Mouse (Mus musculus) kidney, embryonic 16.5 days (tissue): ENCODE measurements around the gene Simc1. TPM values are rescaled to one million over a fixed set of nuclear protein-coding genes. Genes with fewer than 3 reads are reported as not detected.

ENCODE experiments used
- ATAC-seq: fragments of 200-750 bp; cut with Nextera tagmentation; 2 replicates; pipeline ENCODE4 v1.8.0; 2017; ENCODE audit warnings: moderate TSS enrichment; ENCODE audit not compliant: low FRiP score, low TSS enrichment
- H3K27ac ChIP-seq: fragments of 300-500 bp; sonication (generic); 2 replicates; pipeline ENCODE4 v1.5.1; 2014; ENCODE audit warnings: low read length
- H3K27me3 ChIP-seq: fragments of 300-500 bp; sonication (generic); 2 replicates; pipeline ENCODE4 v1.6.1; 2014; ENCODE audit warnings: low read length, control low read depth, mixed read lengths; ENCODE audit not compliant: insufficient read depth
- H3K36me3 ChIP-seq: fragments of 300-500 bp; sonication (generic); 2 replicates; pipeline ENCODE4 v1.6.1; 2014; ENCODE audit warnings: low read length, control low read depth, mixed read lengths; ENCODE audit not compliant: insufficient read depth
- H3K4me1 ChIP-seq: fragments of 300-500 bp; sonication (generic); 2 replicates; pipeline ENCODE4 v1.6.1; 2014; ENCODE audit warnings: low read length, control low read depth, mixed read lengths; ENCODE audit not compliant: insufficient read depth
- H3K4me2 ChIP-seq: fragments of 300-500 bp; sonication (generic); replicated peaks from 2 replicates; pipeline ENCODE4 v1.6.1; 2014; ENCODE audit warnings: low read depth, low read length
- H3K4me3 ChIP-seq: fragments of 300-500 bp; sonication (generic); 2 replicates; pipeline ENCODE4 v1.5.1; 2014; ENCODE audit warnings: mild to moderate bottlenecking, low read length
- H3K9ac ChIP-seq: fragments of 300-500 bp; sonication (generic); replicated peaks from 2 replicates; pipeline ENCODE4 v1.6.1; 2014; ENCODE audit warnings: low read length
- H3K9me3 ChIP-seq: fragments of 300-500 bp; sonication (generic); 2 replicates; pipeline ENCODE4 v1.6.1; 2016; ENCODE audit warnings: low read length, control low read depth
- WGBS: fragments of 180-500 bp; shearing (Covaris S2); extraction: QIAGEN DNeasy Blood & Tissue Kit; methylation state at CpG from one replicate; pipeline ENCODE4 v1.1.7; 2014; 5-methylcytosine and 5-hydroxymethylcytosine counted together
- polyA plus RNA-seq: library from polyadenylated mRNA; unstranded; fragments of >200 nt; fragmentation: Nextera tagmentation; extraction: Ambion mirVana; gene quantifications from 2 replicates; pipeline ENCODE4 v1.2.1, GENCODE M21; 2015

Gene Simc1
- polyA plus RNA-seq, 1 experiment from 2014 or later: 11.0 TPM

DNA sequence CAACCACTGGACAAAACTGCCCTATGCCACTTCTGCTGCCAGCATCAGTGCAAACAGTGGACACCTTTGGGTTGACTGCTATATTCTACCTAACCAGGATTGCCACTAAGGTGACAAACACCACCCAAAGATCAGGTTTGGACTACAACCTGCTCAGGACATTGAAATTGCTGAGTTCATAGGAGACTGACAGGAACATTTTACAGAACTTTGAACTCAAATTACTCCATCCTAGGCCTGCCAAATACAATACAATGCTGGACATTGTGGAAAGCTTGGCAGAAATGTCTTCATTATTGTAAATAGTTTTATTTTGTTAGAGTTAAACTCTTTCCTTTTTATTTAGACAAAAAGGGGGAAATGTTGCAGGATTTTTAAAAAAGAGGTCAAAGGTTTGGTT is 17.6 kb downstream of the Simc1 start:
- no peaks in the 10 kb centered on the region for H3K9me3 ChIP-seq
- no peak overlapping the region for H3K4me2 ChIP-seq
- no peaks in the 10 kb centered on the region for H3K4me1 ChIP-seq
- no peak overlapping the region for H3K27ac ChIP-seq
- no peak for ATAC-seq
- H3K27me3 ChIP-seq: no peaks in the 10 kb centered on the region
- H3K9ac ChIP-seq: no peak overlapping the region
- H3K4me3 ChIP-seq: no peak overlapping the region
- peaks cover 23% of the 10 kb centered on the region for H3K36me3 ChIP-seq

DNA sequence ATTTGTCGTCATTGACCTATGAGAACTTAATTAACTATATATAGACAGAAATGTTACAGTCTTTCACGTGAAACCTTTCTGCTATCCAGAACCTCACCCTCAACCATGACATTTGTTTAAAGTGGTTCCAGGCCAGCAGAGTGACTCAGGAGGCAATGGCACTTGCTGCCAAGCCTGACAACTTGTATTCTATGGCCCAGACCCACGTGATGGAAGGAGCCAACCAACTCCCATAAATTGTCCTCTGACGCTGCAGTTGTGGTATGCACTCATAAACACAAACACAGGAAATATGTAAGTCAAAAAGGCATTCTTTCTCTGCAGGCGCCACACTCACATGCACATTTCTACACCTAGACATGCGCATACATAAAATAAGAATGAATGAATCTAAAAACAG is 23.6 kb downstream of the Simc1 start:
- ATAC-seq: no peak
- H3K36me3 ChIP-seq: peaks cover 47% of the 10 kb centered on the region
- H3K27me3 ChIP-seq: no peaks in the 10 kb centered on the region
- no peaks in the 10 kb centered on the region for H3K9me3 ChIP-seq
- no peak overlapping the region for H3K4me2 ChIP-seq
- H3K9ac ChIP-seq: no peak overlapping the region
- H3K4me3 ChIP-seq: no peak overlapping the region
- WGBS: 84% methylated on average over 6 of the region's 6 CpGs
- no peaks in the 10 kb centered on the region for H3K4me1 ChIP-seq
- H3K27ac ChIP-seq: no peak overlapping the region

DNA sequence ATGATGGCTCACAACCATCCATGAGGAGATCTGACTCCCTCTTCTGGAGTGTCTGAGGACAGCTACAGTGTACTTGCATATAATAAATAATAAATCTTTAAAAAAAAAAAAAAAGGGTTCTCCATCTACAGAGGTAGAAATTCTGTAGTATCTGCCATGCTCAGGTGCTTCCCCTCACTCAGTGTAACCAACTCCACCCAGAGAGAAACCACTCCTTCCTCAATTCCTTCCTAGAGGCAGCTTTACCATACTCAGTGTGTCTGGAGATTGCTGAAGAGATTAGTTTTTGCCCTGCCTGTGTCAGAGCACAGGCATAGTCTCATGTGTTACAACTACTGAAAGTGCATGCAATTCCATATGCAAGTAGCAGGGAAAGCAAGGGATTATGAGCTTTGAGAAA is 28.6 kb downstream of the Simc1 start:
- H3K4me1 ChIP-seq: no peaks in the 10 kb centered on the region
- ATAC-seq: no peak
- no peaks in the 10 kb centered on the region for H3K9me3 ChIP-seq
- no peak overlapping the region for H3K4me3 ChIP-seq
- peaks cover 24% of the 10 kb centered on the region for H3K36me3 ChIP-seq
- no peak overlapping the region for H3K9ac ChIP-seq
- no peak overlapping the region for H3K4me2 ChIP-seq
- no peaks in the 10 kb centered on the region for H3K27me3 ChIP-seq
- no peak overlapping the region for H3K27ac ChIP-seq

DNA sequence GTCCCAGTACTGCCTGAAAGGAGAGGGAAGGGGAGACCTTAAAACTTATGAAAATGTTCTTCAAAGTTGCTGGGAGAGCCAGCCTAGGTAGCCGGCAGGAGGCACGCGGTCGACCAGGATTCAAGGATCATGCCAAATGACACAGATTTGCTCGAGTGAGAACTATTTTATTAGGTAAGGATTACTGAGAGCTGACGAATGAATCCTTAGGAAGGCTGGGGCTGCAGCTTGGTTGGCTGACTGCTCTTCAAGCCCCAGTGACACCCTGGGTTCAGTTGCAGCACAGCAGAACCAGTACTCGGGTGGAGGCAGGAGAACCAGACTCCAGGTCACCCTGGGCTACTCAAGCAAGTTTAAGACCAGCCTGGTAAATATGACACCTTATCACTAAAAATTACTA is 44.5 kb downstream of the Simc1 start:
- WGBS: 83% methylated on average over 7 of the region's 7 CpGs
- H3K4me3 ChIP-seq: no peak overlapping the region
- no peaks in the 10 kb centered on the region for H3K4me1 ChIP-seq
- no peak overlapping the region for H3K4me2 ChIP-seq
- H3K9me3 ChIP-seq: no peaks in the 10 kb centered on the region
- H3K27ac ChIP-seq: no peak overlapping the region
- ATAC-seq: no peak
- H3K27me3 ChIP-seq: no peaks in the 10 kb centered on the region
- peaks cover 44% of the 10 kb centered on the region for H3K36me3 ChIP-seq
- H3K9ac ChIP-seq: no peak overlapping the region

DNA sequence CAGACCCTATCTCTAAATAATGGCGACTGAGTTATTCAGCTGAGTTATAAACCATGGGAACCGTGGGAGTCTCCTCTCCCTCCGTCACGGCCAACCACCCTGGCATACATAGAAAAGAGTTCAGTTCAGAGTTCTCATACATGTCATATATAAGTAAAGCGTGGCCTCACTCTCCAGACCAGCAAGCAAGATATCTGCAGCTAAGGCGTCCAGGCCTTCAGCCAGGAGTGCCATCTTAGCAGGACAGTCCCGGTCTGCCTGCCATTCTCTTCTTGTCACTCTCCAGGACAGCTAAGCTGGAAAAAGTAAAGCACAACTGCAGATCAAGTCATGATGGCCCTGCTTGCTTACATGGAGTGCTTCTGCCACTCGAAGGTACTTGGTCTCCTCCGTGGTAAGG is 52.6 kb downstream of the Simc1 start:
- H3K36me3 ChIP-seq: peaks cover 78% of the 10 kb centered on the region
- no peaks in the 10 kb centered on the region for H3K27me3 ChIP-seq
- no peak overlapping the region for H3K4me3 ChIP-seq
- H3K9me3 ChIP-seq: no peaks in the 10 kb centered on the region
- H3K9ac ChIP-seq: no peak overlapping the region
- WGBS: 86% methylated on average over 9 of the region's 9 CpGs
- no peak for ATAC-seq
- H3K27ac ChIP-seq: no peak overlapping the region
- no peak overlapping the region for H3K4me2 ChIP-seq
- no peaks in the 10 kb centered on the region for H3K4me1 ChIP-seq

DNA sequence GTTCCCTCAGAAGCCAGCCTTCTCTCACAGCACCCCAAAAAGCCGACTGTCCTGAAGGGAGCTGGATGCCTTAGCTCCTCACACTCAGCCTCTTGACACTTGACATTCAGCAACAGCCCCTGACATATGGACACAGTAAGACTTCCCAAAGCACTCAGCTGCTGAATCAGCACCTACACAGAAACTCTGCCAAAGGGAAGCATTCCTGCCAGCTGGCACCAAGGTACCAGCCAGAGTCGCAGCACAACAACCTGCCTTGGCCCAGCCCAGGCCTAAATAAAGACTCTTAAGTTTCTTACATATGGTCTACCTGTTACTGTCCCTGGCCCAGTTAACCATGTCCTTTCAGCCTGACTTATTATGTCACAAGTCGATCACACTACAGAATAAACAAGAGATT is 53.2 kb downstream of the Simc1 start:
- WGBS: 88% methylated on average over 3 of the region's 3 CpGs
- ATAC-seq: no peak
- no peak overlapping the region for H3K27ac ChIP-seq
- no peaks in the 10 kb centered on the region for H3K9me3 ChIP-seq
- H3K36me3 ChIP-seq: peaks cover 78% of the 10 kb centered on the region
- no peak overlapping the region for H3K4me3 ChIP-seq
- H3K9ac ChIP-seq: no peak overlapping the region
- H3K4me1 ChIP-seq: no peaks in the 10 kb centered on the region
- H3K4me2 ChIP-seq: no peak overlapping the region
- no peaks in the 10 kb centered on the region for H3K27me3 ChIP-seq

DNA sequence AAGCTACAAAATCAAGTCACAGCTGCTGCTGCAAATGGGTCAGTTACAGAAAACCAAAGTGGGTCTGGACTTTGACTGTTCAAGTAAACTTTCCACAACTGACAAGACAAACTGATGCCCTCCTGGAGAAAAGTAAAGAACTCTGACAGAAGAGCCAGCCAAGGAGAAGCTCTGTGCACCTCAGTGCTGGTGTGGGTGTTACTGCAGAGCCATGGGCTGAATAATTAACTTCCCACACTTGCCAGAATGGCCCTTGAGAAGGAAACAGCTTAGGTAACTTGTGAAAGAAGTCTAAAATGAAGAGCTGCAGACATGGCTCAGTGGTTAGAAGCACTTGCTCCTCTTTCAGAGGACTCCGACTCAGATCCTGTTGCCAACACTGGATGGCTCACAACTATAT is 54.1 kb downstream of the Simc1 start:
- no peak overlapping the region for H3K9ac ChIP-seq
- no peak overlapping the region for H3K4me3 ChIP-seq
- no peaks in the 10 kb centered on the region for H3K9me3 ChIP-seq
- no peak for ATAC-seq
- H3K4me1 ChIP-seq: no peaks in the 10 kb centered on the region
- H3K36me3 ChIP-seq: peaks cover 71% of the 10 kb centered on the region
- WGBS: 88% methylated on average over 1 of the region's 1 CpGs
- H3K4me2 ChIP-seq: no peak overlapping the region
- no peaks in the 10 kb centered on the region for H3K27me3 ChIP-seq
- no peak overlapping the region for H3K27ac ChIP-seq

DNA sequence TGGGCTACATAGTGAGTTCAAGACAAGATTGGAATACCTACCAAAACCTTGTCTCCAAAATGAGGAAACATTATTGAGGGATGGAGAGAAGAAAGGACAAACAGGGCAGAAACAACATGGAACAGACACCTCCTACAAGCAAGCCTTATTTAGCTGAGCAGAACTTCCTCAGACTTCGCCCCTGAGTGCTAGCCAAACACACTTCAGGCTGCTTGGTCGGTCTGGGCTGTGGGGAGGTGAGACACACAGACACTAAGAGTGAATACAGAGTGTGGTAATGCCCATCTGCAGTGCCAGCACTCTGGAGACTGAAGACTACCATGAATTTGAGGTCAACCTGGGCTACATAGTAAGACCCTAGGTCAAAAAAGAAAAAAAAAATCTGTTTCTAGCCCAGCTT is 56.1 kb downstream of the Simc1 start:
- no peaks in the 10 kb centered on the region for H3K9me3 ChIP-seq
- H3K9ac ChIP-seq: no peak overlapping the region
- no peak overlapping the region for H3K27ac ChIP-seq
- H3K4me2 ChIP-seq: no peak overlapping the region
- H3K36me3 ChIP-seq: peaks cover 59% of the 10 kb centered on the region
- 95% methylated on average over 2 of the region's 2 CpGs for WGBS
- H3K27me3 ChIP-seq: no peaks in the 10 kb centered on the region
- ATAC-seq: no peak
- no peak overlapping the region for H3K4me3 ChIP-seq
- peaks cover 6% of the 10 kb centered on the region for H3K4me1 ChIP-seq

DNA sequence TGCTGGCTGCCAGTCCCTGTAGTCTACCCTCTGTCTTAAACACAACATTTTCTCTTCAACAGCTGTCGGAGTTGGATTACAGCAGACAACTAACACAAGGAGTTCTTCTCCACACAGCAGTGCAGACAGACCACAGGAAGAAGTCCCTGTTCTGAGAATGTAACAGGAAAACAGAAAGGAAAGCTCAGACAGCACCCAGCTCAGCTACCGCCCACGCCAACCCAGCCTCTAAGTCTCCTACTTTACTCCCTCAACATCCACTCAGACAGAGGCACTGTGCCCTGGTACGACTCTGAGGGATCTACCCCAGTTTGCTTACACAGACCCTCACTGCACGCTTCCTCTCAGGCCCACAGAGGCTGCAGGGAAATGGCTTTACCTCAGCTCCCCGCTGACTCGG is 57.0 kb downstream of the Simc1 start:
- Histone ChIP-seq H3K9me3 (no peaks in the 10 kb centered on the region), H3K27me3 (no peaks in the 10 kb centered on the region), H3K9ac (no peak overlapping the region), H3K4me2 (no peak overlapping the region), H3K4me1 (peaks cover 6% of the 10 kb centered on the region), H3K4me3 (no peak overlapping the region), H3K27ac (no peak overlapping the region), H3K36me3 (peaks cover 59% of the 10 kb centered on the region)
- 91% methylated on average over 7 of the region's 7 CpGs for WGBS
- ATAC-seq: no peak

DNA sequence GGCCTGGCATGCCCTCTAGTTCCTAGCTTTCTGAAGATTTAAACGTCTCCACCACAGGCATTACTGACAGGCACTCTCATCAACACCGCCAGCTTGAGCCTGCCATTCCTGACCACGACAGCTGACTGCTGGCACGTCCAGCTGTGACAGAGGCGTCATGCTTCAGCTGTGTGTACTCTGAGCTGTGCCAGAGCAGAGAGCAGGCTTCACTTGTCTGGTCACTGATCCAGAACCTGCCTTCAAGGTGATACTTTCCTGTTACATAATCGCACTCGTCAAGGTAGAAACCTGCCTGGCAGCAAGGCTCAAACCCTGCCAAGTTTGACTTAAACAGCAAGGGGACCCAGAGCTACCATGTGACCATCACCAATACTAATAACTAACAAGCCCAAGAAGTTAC is 59.0 kb downstream of the Simc1 start:
- Histone ChIP-seq H3K4me3 (no peak overlapping the region), H3K4me1 (peaks cover 9% of the 10 kb centered on the region), H3K27me3 (no peaks in the 10 kb centered on the region), H3K27ac (0 out of 2 replicates have a peak overlapping the region, but pooled peaks have one; percentile 27), H3K9ac (no peak overlapping the region), H3K9me3 (no peaks in the 10 kb centered on the region), H3K36me3 (peaks cover 40% of the 10 kb centered on the region), H3K4me2 (no peak overlapping the region)
- peak; percentile 40; the same call in 1 of the 2 replicates for ATAC-seq
- WGBS: 40% methylated on average over 7 of the region's 7 CpGs
